Mouse (Mus musculus) hindbrain, embryonic 10.5 days (tissue): ENCODE data around the gene Pik3r6. TPM values are rescaled to one million over a fixed set of nuclear protein-coding genes. Genes with fewer than 3 reads are reported as not detected.

Source experiments
- DNase-seq: peaks from one replicate; pipeline ENCODE4 v3.0.0-alpha.2; 2017; ENCODE audit warnings: low spot score
- H3K27ac ChIP-seq: fragments of 300-500 bp; sonication (generic); 2 replicates; pipeline ENCODE4 v1.5.1; 2016; ENCODE audit warnings: mild to moderate bottlenecking, moderate library complexity
- H3K27me3 ChIP-seq: fragments of 300-500 bp; sonication (generic); 2 replicates; pipeline ENCODE4 v1.6.1; 2016; ENCODE audit warnings: mild to moderate bottlenecking; ENCODE audit not compliant: poor library complexity, insufficient read depth, severe bottlenecking
- H3K36me3 ChIP-seq: fragments of 300-500 bp; sonication (generic); 2 replicates; pipeline ENCODE4 v1.6.1; 2016; ENCODE audit warnings: mild to moderate bottlenecking, moderate library complexity
- H3K4me1 ChIP-seq: fragments of 300-500 bp; sonication (generic); replicated peaks from 2 replicates; pipeline ENCODE4 v1.6.1; 2016; ENCODE audit warnings: mild to moderate bottlenecking
- H3K4me3 ChIP-seq: fragments of 300-500 bp; sonication (generic); 2 replicates; pipeline ENCODE4 v1.5.1; 2016; ENCODE audit warnings: mild to moderate bottlenecking, moderate library complexity
- H3K9me3 ChIP-seq: fragments of 300-500 bp; sonication (generic); 2 replicates; pipeline ENCODE4 v1.6.1; 2016; ENCODE audit warnings: mild to moderate bottlenecking, moderate library complexity
- WGBS: fragments of 180-500 bp; shearing (Covaris S2); methylation state at CpG from one replicate; pipeline ENCODE4 v1.1.7; 2016; 5-methylcytosine and 5-hydroxymethylcytosine counted together
- polyA plus RNA-seq: library from polyadenylated mRNA; unstranded; fragments of >200 nt; fragmentation: Nextera tagmentation; extraction: Ambion mirVana; gene quantifications from 2 replicates; pipeline ENCODE4 v1.2.1, GENCODE M21; 2016

The Pik3r6 gene
- polyA plus RNA-seq, 1 experiment from 2014 or later: 2.1 TPM

- Histone ChIP-seq H3K9me3 (no peaks in the 10 kb centered on the region), H3K4me1 (peaks cover 17% of the 10 kb centered on the region), H3K36me3 (no peaks in the 10 kb centered on the region), H3K27me3 (peaks cover 2% of the 10 kb centered on the region; the same call in 1 of the 2 replicates), H3K27ac (no peak overlapping the region), H3K4me3 (no peak overlapping the region)
- no peak for DNase-seq
- WGBS: 86% methylated on average over 5 of the region's 5 CpGs
These were observed 9.1 kb upstream of the Pik3r6 start for GRCm38 (mm10) chr11:68493760-68494159.

DNA sequence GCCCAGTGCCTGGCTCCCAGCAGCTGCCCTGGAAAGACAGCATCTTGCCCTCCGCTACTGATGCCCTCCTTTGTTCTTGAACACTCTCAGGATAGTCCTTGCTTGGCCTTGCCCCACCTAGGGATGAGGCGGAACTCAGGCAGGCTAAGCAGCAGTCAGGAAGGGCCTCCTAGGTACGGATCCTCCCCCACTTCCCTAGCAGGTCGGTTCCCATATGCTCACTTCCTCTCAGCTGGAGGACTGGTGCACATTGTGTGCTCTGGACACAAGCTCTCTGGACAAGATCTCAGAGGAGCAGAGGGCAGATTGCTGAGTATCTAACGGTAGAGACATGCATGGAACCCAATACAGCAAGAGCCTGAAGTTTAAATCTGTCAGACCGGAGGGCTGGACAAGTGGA lies 5.7 kb upstream of the Pik3r6 start:
- H3K27me3 ChIP-seq: no peaks in the 10 kb centered on the region
- DNase-seq: no peak
- no peaks in the 10 kb centered on the region for H3K36me3 ChIP-seq
- H3K4me3 ChIP-seq: no peak overlapping the region
- no peaks in the 10 kb centered on the region for H3K9me3 ChIP-seq
- H3K4me1 ChIP-seq: peaks cover 9% of the 10 kb centered on the region
- 80% methylated on average over 6 of the region's 6 CpGs for WGBS
- H3K27ac ChIP-seq: no peak overlapping the region

DNA sequence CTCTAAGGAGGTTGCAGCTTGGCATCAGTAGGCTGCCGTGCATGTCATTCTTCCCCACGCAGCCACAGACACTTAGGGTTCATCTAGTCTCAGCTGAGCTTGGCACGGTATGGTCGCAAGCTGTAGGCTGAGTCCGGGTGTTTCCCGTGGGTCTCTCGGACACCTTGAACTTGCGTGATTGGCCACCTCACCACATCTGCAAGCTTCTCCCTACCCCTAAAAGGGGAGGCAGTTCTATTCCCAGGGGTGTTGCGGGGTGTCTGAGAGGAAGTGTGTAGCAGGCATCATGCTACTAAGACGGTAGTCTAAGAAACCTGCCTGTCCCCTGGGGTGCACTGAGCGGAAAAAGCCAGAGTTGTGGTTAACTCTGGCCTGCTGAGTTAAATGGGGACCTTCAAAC lies 4.3 kb upstream of the Pik3r6 start:
- H3K9me3 ChIP-seq: no peaks in the 10 kb centered on the region
- DNase-seq: no peak
- WGBS: 91% methylated on average over 11 of the region's 11 CpGs
- no peak overlapping the region for H3K4me3 ChIP-seq
- H3K4me1 ChIP-seq: peaks cover 10% of the 10 kb centered on the region
- no peaks in the 10 kb centered on the region for H3K27me3 ChIP-seq
- no peaks in the 10 kb centered on the region for H3K36me3 ChIP-seq
- H3K27ac ChIP-seq: no peak overlapping the region

- H3K4me3 ChIP-seq: no peak overlapping the region
These were observed 3.7 kb upstream of the Pik3r6 start for GRCm38 (mm10) chr11:68498999-68499699.

GRCm38 (mm10) chr11:68500949-68501350 lies 1.9 kb upstream of the Pik3r6 start:
- WGBS: 72% methylated on average over 14 of the region's 14 CpGs
- no peak overlapping the region for H3K27ac ChIP-seq
- H3K4me3 ChIP-seq: no peak overlapping the region
- no peak for DNase-seq
- H3K27me3 ChIP-seq: no peaks in the 10 kb centered on the region
- H3K4me1 ChIP-seq: peaks cover 10% of the 10 kb centered on the region
- H3K36me3 ChIP-seq: no peaks in the 10 kb centered on the region
- no peaks in the 10 kb centered on the region for H3K9me3 ChIP-seq

More at GRCm38 (mm10) chr11:68498999-68499699, 3.7 kb upstream of the Pik3r6 start:
- WGBS: 72% methylated on average over 7 of the region's 8 CpGs
- DNase-seq: no peak
- no peaks in the 10 kb centered on the region for H3K36me3 ChIP-seq
- no peaks in the 10 kb centered on the region for H3K27me3 ChIP-seq
- peaks cover 10% of the 10 kb centered on the region for H3K4me1 ChIP-seq
- H3K9me3 ChIP-seq: no peaks in the 10 kb centered on the region
- H3K27ac ChIP-seq: no peak overlapping the region

DNA sequence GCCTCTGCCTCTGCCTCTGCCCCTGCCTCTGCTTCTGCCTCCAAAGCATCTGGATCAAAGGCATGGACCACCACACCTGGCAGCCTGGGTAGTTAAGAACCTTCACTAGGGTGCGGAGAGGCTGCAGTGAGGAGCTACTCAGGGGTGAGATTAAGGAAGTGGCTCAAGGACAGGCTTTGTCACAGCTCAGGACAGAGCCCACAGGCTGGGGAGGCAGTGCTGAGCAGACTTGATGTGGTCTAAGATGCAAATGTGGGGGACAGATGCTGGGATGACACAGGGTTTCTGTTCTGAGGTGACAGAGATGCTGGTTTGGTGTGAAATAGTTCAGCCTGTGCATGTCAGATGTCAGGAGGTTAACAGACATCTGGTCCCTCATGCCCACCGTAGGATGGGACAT lies 411 bp upstream of the Pik3r6 start:
- Histone ChIP-seq H3K27me3 (no peaks in the 10 kb centered on the region), H3K4me3 (no peak overlapping the region), H3K4me1 (peaks cover 10% of the 10 kb centered on the region), H3K27ac (0 out of 2 replicates have a peak overlapping the region, but pooled peaks have one; percentile 16), H3K9me3 (no peaks in the 10 kb centered on the region), H3K36me3 (no peaks in the 10 kb centered on the region)
- WGBS: 75% methylated on average over 2 of the region's 2 CpGs
- no peak for DNase-seq

GRCm38 (mm10) chr11:68504913-68505312 lies 2.1 kb downstream of the Pik3r6 start:
- DNase-seq: no peak
- H3K4me3 ChIP-seq: no peak overlapping the region
- WGBS: 91% methylated on average over 11 of the region's 11 CpGs
- H3K36me3 ChIP-seq: no peaks in the 10 kb centered on the region
- H3K27me3 ChIP-seq: no peaks in the 10 kb centered on the region
- no peak overlapping the region for H3K27ac ChIP-seq
- H3K9me3 ChIP-seq: no peaks in the 10 kb centered on the region
- H3K4me1 ChIP-seq: peaks cover 7% of the 10 kb centered on the region

GRCm38 (mm10) chr11:68507246-68507645 lies 4.4 kb downstream of the Pik3r6 start:
- Histone ChIP-seq H3K4me1 (peaks cover 2% of the 10 kb centered on the region; the same call in 1 of the 2 replicates), H3K27me3 (no peaks in the 10 kb centered on the region), H3K36me3 (no peaks in the 10 kb centered on the region), H3K4me3 (no peak overlapping the region), H3K27ac (no peak overlapping the region), H3K9me3 (no peaks in the 10 kb centered on the region)
- no peak for DNase-seq
- WGBS: 91% methylated on average over 7 of the region's 7 CpGs

GRCm38 (mm10) chr11:68508619-68509018 lies 5.8 kb downstream of the Pik3r6 start:
- DNase-seq: no peak
- no peaks in the 10 kb centered on the region for H3K36me3 ChIP-seq
- 70% methylated on average over 5 of the region's 5 CpGs for WGBS
- no peak overlapping the region for H3K27ac ChIP-seq
- H3K9me3 ChIP-seq: no peaks in the 10 kb centered on the region
- H3K4me1 ChIP-seq: no peaks in the 10 kb centered on the region
- H3K4me3 ChIP-seq: no peak overlapping the region
- H3K27me3 ChIP-seq: no peaks in the 10 kb centered on the region

- Histone ChIP-seq H3K36me3 (no peaks in the 10 kb centered on the region), H3K27ac (no peak overlapping the region), H3K9me3 (no peaks in the 10 kb centered on the region), H3K4me1 (no peaks in the 10 kb centered on the region), H3K4me3 (no peak overlapping the region), H3K27me3 (no peaks in the 10 kb centered on the region)
- DNase-seq: no peak
- 67% methylated on average over 2 of the region's 2 CpGs for WGBS
These were observed 6.4 kb downstream of the Pik3r6 start for GRCm38 (mm10) chr11:68509194-68509593.

DNA sequence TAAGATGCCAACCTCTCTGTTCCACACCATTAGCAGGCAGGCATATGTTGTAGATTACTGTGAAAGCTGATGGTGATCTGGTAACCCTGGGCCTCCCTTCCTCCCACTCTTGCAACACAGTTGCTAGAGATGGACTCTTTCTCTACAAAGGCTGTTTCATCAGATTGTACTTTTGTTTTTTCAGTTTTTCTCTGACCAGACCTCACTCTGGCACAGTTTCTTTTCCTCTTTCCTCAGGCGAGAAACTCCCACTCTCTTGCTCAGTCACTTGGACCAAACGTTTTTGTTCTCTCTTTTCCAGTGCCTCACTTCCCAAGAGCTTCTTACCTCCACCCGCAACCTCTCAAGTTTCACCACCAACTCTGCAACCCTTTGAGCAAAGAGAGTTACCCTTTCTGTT lies 11.2 kb downstream of the Pik3r6 start:
- Histone ChIP-seq H3K4me3 (no peak overlapping the region), H3K27me3 (no peaks in the 10 kb centered on the region), H3K27ac (no peak overlapping the region), H3K36me3 (no peaks in the 10 kb centered on the region), H3K4me1 (no peaks in the 10 kb centered on the region), H3K9me3 (peaks cover under 1% of the 10 kb centered on the region; the same call in 1 of the 2 replicates)
- DNase-seq: no peak
- WGBS: 51% methylated on average over 3 of the region's 3 CpGs

- no peak overlapping the region for H3K27ac ChIP-seq
- no peaks in the 10 kb centered on the region for H3K27me3 ChIP-seq
- no peak overlapping the region for H3K4me3 ChIP-seq
- H3K9me3 ChIP-seq: peaks cover 11% of the 10 kb centered on the region; the same call in 1 of the 2 replicates
- H3K36me3 ChIP-seq: no peaks in the 10 kb centered on the region
- WGBS: 90% methylated on average over 4 of the region's 4 CpGs
- DNase-seq: no peak
- H3K4me1 ChIP-seq: 0 out of 2 replicates have a peak, but pooled peaks cover 3% of the 10 kb centered on the region
These were observed 16.5 kb downstream of the Pik3r6 start for GRCm38 (mm10) chr11:68519362-68519761.

- Histone ChIP-seq H3K4me3 (no peak overlapping the region), H3K27ac (no peak overlapping the region), H3K27me3 (no peaks in the 10 kb centered on the region), H3K36me3 (no peaks in the 10 kb centered on the region), H3K9me3 (peaks cover 11% of the 10 kb centered on the region; the same call in 1 of the 2 replicates), H3K4me1 (0 out of 2 replicates have a peak, but pooled peaks cover 3% of the 10 kb centered on the region)
- no peak for DNase-seq
- 90% methylated on average over 5 of the region's 5 CpGs for WGBS
These were observed 17.0 kb downstream of the Pik3r6 start for GRCm38 (mm10) chr11:68519815-68520214.
